Mouse (Mus musculus) c-Kit-positive CD71-positive TER-119-positive erythroid progenitor cells, embryonic 14.5 days (primary cell): ENCODE measurements around the gene Mfsd5.

Experiments
- DNase-seq: peaks from one replicate; pipeline ENCODE4 v3.0.0-alpha.2; 2013; ENCODE audit warnings: low spot score

The Mfsd5 gene

DNA sequence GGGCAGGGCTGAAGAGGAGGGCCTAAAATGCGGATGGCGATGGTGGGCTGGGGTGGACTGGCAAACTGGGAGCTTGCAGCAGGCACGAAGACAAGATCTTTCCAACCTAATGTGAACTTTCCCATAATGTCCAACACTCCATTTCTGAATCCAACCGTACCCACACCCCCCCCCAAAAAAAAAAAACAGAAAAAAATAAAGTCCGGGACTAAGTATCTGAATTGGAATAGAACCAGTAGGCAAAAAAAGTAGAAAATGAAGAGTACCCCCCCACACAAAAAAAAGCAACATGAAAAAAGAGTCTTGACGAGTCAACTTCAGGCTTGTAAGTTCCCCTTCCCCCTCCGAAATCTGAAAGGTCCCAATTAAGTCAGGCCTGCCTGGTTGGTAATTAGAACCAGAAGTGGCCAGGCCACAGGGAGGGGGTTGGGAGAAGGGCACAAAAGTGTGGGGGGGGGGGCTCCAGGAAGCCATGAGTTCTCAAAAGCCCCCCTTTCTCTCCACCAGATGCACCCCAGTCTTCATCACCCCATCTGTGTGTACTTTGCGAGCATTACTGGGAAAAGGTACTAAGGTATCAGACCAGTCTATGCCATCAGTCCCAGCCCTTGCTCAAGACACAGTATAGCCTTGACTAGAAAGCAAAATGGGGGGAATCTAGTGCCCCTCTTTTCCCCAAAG, 31.0 kb upstream of the Mfsd5 start:
- no peak for DNase-seq

DNA sequence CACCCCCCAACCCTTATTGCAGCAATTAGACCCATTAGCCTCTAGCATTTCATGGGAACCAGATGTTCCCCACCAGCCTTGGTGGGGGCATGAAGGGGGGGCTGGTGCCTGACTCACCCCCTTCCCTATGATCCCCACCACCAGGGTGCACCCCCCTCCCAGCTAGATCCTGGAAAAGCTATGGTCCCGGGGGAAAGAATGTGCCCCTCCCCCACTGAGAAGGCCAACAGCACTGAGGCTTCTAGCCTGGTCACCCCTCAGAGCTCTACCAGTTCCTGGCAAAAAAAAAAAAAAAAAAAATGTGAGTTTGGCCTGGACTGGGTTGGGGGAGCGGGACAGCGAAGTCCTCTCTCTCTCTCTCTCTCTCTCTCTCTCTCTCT, 30.5 kb upstream of the Mfsd5 start:
- DNase-seq, result no peak

DNA sequence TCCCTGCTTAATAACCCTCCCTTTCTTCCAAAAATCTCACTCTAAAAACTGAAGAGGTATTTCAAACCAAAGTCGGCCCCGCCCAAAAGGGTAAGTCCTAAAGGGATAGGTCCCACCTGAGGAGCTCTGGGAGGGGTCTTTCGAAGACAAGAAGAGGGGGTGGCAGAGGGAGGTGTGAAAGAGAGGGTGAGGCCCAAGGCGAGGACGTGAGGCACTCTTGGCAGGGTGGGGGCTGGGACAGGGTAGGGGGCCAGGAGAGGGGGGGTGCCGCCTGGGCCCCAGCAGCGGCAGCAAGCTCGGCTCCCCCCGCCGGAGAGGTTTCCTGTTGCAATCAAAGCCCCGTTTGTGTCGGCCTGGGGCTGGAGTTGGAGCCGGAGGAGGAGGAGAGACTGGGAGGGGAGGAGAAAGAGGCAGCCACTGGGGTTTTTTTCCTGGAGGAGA, 30.0 kb upstream of the Mfsd5 start:
- DNase-seq, result no peak

DNA sequence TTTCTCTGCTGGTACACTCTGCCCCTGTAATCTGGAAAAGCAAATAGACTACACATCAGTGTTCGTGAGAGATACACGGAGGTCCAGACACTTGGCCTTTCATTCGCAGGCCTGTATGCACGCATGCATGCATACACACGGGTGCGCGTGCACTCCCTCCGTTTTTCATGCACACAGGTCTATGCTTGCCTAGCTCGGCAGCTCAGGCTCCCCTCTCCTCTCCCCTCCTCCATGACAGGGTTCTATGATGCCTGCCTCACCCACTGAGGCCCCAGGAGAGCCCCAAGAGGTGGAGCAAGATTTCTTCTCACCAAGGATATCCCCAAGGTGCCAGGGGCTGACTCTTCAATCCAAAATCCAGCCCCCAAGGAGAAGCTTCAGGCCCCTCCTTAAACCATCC, 29.3 kb upstream of the Mfsd5 start:
- no peak for DNase-seq

DNA sequence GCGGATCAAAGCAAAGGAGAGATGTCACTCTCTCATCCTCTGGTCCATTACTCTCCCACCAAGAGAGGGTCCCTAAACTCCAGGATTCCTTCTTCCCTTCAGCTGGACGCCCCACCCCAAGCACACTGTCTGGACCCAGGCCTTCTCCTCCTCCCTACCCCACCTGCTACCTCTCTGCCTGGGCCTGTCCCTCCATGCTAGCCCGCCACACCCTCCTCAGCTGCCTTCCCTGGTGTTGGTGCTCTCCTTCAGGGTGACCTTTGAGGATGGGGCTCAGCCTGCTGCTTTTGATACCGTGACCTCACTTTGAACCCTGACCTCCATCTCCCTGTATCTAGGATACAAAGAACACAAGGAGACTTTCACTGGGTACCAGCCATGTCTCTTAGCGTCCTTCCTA, 28.7 kb upstream of the Mfsd5 start:
- DNase-seq, result no peak

GRCm38 (mm10) chr15:102255547-102256255, 23.6 kb upstream of the Mfsd5 start:
- no peak for DNase-seq

GRCm38 (mm10) chr15:102256431-102257201, 22.6 kb upstream of the Mfsd5 start:
- DNase-seq, result no peak

GRCm38 (mm10) chr15:102257202-102258075, 21.8 kb upstream of the Mfsd5 start, which contains the start of gene Rarg:
Rarg (minus strand) TSS chr15:102257517.
- DNase-seq, result no peak

GRCm38 (mm10) chr15:102258076-102258470, 21.2 kb upstream of the Mfsd5 start:
- DNase-seq, result no peak

DNA sequence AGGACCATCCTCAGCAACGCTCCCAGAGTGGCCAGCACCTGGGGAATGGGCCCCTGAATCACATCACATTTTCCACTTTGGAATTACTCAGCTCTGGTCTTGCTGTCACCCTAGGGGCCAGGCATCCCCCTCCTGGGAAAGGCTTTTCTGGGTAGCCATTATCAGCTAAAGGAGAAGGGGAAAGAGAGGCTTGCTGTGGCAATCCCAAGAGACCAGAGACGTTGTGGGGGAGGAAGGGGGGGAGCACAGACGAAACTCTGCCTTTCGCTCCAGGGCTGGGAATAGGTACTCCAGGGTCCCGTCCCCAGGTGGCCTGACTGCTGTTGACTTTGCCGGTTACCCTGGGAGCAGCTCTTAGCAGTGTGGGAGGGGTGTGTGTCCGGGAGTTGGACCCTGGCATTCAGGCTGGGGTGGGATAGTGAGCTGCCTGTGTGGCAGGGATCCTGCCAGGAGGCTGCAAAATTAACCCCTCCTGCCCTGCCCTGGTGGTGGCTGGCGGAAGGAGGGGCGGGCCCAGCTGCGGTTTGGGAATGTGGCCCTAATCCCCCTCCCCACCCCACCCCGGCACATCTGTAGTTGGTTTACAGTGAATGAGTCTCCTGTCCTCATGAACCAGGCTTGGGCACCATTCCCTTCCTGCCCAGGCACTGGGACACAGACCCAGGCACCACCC, 20.5 kb upstream of the Mfsd5 start:
- DNase-seq, result no peak

- DNase-seq, result no peak
These were observed 16.7 kb upstream of the Mfsd5 start for GRCm38 (mm10) chr15:102262582-102262981.

DNA sequence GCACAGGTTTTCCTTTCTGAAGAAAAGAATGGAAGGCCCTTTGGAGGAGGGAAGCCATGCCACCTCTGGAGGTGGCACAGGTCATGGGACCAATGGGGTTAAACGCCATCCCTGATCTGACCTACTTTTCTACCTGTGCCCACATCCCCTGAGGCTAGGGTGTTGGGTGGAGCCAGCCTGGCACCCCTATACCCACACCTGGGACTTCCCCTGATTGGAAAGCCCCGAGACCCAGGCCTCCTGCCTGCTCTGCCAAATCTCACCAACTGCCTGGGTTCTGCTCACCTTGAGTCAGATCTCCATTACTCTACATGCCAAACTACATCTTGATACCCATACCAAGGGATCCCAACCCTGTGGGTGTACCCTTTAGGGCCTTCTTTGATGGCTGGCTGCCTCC, 16.2 kb upstream of the Mfsd5 start:
- no peak for DNase-seq

DNA sequence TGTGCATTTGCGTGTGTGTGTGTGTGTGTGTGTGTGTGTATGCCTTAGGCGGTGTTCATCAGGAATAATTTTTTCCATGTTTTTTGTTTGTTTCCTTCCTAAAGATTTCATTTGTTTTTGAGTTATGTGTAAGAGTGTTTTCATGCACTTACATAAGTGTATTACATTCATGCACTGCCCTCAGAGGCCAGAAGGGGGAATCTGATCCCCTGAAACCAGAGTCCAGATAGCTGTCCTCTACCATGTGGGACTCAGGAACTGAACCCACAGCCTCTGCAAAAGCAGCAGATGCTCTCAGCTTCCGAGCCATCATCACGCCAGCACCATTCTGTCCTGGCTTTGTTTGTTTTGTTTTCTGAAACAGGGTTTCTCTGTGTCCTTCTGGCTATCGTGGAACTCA, 13.7 kb upstream of the Mfsd5 start:
- no peak for DNase-seq

GRCm38 (mm10) chr15:102270274-102270960, 8.8 kb upstream of the Mfsd5 start, which contains the start of gene Gm9918:
Gm9918 (plus strand) TSS chr15:102270563.
- no peak for DNase-seq

DNA sequence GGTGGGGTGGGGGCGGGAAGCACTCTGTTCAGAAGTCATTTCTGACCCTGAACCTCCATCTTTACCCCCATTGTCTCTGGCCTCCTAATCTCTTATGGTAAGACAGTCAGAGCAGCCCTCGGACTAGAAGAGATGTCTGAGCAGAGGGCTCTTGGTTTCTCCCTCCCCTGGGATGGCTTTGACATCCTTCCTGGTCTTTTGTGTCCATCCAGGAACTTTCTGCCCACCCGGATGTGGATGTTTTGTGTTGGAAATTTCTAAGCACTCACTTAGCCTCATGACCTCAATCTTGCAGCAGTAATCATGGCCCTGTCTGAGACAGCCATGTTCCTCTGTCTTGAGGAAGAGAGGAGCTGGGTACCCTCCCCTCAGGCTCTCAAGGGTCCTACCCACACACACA, 7.8 kb upstream of the Mfsd5 start:
- DNase-seq, result no peak

DNA sequence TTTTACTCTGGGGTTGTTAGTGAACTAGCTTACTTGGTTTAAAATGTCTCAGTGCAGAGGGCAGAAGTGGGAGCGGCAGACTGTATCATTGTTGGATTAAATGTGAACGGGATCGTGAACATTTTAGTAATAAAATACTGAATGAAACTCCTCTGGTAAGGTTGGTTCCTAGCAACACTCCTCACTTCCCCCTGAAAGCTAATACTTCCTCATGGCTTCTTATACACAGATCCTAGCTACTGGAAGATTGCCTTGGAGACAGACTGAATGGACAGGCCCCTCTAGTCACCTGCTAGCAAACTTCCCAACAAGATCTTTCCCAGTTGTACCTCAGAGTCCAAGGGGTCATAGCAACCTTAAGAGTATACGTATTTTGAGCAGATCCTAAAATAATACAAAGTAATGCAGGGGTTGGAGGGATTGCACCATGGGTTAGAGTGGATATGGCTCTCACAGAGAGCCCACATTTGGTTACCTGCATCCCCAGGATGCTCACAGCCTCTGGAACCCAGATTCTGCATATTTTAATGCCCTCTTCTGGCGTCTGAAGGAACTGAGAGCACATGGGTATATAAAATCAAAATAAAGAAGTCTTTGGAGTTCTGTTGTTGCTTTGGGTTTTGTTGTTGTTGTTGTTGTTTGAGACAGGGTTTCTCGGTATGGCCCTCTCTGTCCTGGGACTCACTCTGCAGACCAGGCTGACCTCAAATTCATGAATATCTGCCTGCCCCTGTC, 5.1 kb upstream of the Mfsd5 start:
- DNase-seq, result no peak

GRCm38 (mm10) chr15:102278726-102279091, 545 bp upstream of the Mfsd5 start:
- DNase-seq, result no peak

GRCm38 (mm10) chr15:102279783-102280520, 698 bp downstream of the Mfsd5 start:
- DNase-seq, result no peak

GRCm38 (mm10) chr15:102280623-102281022, 1.4 kb downstream of the Mfsd5 start:
- no peak for DNase-seq
